Mouse (Mus musculus) liver, adult 2 months (tissue): ENCODE data around the gene Cpa4.

Source experiments
- CTCF ChIP-seq: fragments of 200-500 bp; IDR thresholded peaks from 2 replicates; pipeline ENCODE4 v1.5.1; 2011; ENCODE audit warnings: low read depth, low read length, control low read depth
- POLR2A ChIP-seq: fragments of 200-500 bp; IDR thresholded peaks from 2 replicates; pipeline ENCODE4 v1.6.1; 2011; ENCODE audit warnings: low read length, control low read depth; ENCODE audit not compliant: insufficient read depth; ENCODE audit errors: extremely low read depth

GRCm38 (mm10) chr6:30617020-30617958, 49.1 kb downstream of the Cpa4 start:
- TF ChIP-seq POLR2A, result no peak
- no peak for TF ChIP-seq CTCF
